Mouse (Mus musculus) c-Kit-positive CD71-positive TER-119-positive erythroid progenitor cells, embryonic 14.5 days (primary cell): ENCODE measurements around the gene Sfxn5.

Source experiments
- DNase-seq: peaks from one replicate; pipeline ENCODE4 v3.0.0-alpha.2; 2013; ENCODE audit warnings: low spot score

The Sfxn5 gene

GRCm38 (mm10) chr6:85232045-85232444 is 101.2 kb downstream of the Sfxn5 start:
- no peak for DNase-seq

- DNase-seq = no peak
These were observed 101.8 kb downstream of the Sfxn5 start for GRCm38 (mm10) chr6:85231469-85231868.

GRCm38 (mm10) chr6:85230762-85231161 is 102.5 kb downstream of the Sfxn5 start:
- no peak for DNase-seq

- no peak for DNase-seq
These were observed 105.7 kb downstream of the Sfxn5 start for GRCm38 (mm10) chr6:85227520-85227919.

GRCm38 (mm10) chr6:85226570-85226969 is 106.7 kb downstream of the Sfxn5 start:
- no peak for DNase-seq

GRCm38 (mm10) chr6:85224442-85224891 is 108.8 kb downstream of the Sfxn5 start:
- no peak for DNase-seq

- no peak for DNase-seq
These were observed 109.6 kb downstream of the Sfxn5 start for GRCm38 (mm10) chr6:85223498-85224150.

- no peak for DNase-seq
These were observed 110.7 kb downstream of the Sfxn5 start for GRCm38 (mm10) chr6:85222551-85222950.

GRCm38 (mm10) chr6:85220917-85221316 is 112.3 kb downstream of the Sfxn5 start:
- no peak for DNase-seq

- no peak for DNase-seq
These were observed 113.5 kb downstream of the Sfxn5 start for GRCm38 (mm10) chr6:85219706-85220105.

- no peak for DNase-seq
These were observed 114.4 kb downstream of the Sfxn5 start for GRCm38 (mm10) chr6:85218684-85219445.

GRCm38 (mm10) chr6:85218251-85218650 is 115.0 kb downstream of the Sfxn5 start:
- DNase-seq = no peak

GRCm38 (mm10) chr6:85210686-85211085 is 122.5 kb downstream of the Sfxn5 start:
- no peak for DNase-seq

GRCm38 (mm10) chr6:85209226-85209967 is 123.8 kb downstream of the Sfxn5 start:
- DNase-seq = no peak

- no peak for DNase-seq
These were observed 125.9 kb downstream of the Sfxn5 start for GRCm38 (mm10) chr6:85207345-85207744.

- DNase-seq = no peak
These were observed 126.3 kb downstream of the Sfxn5 start for GRCm38 (mm10) chr6:85206939-85207285.

GRCm38 (mm10) chr6:85206182-85206938 is 126.9 kb downstream of the Sfxn5 start:
- no peak for DNase-seq

GRCm38 (mm10) chr6:85197951-85198350 is 135.3 kb downstream of the Sfxn5 start:
- DNase-seq = no peak

GRCm38 (mm10) chr6:85193381-85194318 is 139.6 kb downstream of the Sfxn5 start:
- DNase-seq = no peak

- no peak for DNase-seq
These were observed 141.3 kb downstream of the Sfxn5 start for GRCm38 (mm10) chr6:85191751-85192440.
